Mouse (Mus musculus): ENCODE measurements around the gene Clca3a2.
"Not testable (repeated sequence)": the region's sequence is repeated elsewhere in the genome, so short reads cannot be mapped to it uniquely, and the experiment has no call there.

DNA sequence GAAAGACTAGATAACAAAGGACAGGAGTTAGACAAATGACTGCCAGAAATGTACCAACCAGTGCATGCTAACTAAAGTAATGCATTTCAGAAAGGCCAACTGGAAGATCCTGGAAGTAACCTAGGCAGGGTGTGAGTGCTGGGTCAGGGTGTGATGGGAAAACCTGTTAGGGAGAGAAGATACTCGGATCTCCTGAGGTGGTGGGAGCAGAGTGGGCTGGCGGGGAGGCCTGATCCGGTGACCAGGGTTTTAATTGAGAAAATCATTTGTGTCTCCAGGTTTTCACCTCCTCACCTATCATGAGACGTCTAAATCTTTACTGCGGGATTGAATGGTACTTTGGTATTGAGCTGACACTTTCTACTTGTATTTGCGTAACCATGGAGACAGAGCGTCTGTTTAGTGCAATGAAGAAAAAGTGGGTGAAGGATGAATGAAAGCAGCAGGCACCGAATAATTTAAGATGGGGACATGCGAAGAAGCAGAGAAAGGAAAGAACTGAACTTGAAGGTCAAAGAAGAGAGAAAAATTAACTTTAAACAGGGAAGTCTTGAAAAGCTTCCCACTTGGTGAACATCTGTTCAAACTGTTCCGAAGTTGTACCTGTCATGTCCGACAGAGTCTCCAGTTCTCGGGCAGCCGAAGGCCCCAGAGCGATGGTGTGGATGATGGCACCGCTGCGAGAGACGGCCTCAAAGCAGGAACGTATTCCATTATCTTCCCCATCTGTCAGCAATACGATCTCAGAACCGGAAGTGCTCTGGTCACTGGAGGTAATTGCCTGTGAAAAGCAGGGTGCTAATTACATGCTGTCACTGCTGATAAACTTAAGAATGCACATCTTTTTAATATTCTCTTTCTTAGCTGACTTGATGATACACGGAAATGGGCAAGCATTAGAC, 70.0 kb downstream of the Clca3a2 start:
- not testable (repeated sequence) for TF ChIP-seq EP300 (IDR thresholded peaks at IDR 0.05; ENCODE audit: insufficient read depth, low read depth, low read length); CTCF (IDR thresholded peaks at IDR 0.05); POLR2A (IDR thresholded peaks at IDR 0.05; ENCODE audit: insufficient read depth, low read depth, low read length)
